Mouse (Mus musculus) liver, embryonic 14.5 days (tissue): ENCODE results near the gene Ctf1. TPM values are rescaled to one million over a fixed set of nuclear protein-coding genes. Genes with fewer than 3 reads are reported as not detected.

Source experiments
- ATAC-seq: fragments of 200-750 bp; cut with Nextera tagmentation; 2 replicates; pipeline ENCODE4 v1.8.0; 2017; ENCODE audit warnings: moderate number of reproducible peaks, mild to moderate bottlenecking, moderate library complexity; ENCODE audit not compliant: insufficient read depth
- DNase-seq, 3 experiments: peaks; one replicate each; pipeline ENCODE4 v3.0.0-alpha.2; 2012 to 2013; ENCODE audit warnings: low read depth in 3 of 3, low spot score in 3 of 3
- H3K27ac ChIP-seq: fragments of 300-500 bp; sonication (generic); 2 replicates; pipeline ENCODE4 v1.5.1; 2014; ENCODE audit warnings: moderate library complexity, mild to moderate bottlenecking, control low read depth, inconsistent platforms
- H3K27me3 ChIP-seq: fragments of 300-500 bp; sonication (generic); 2 replicates; pipeline ENCODE4 v1.6.1; 2014; ENCODE audit warnings: mild to moderate bottlenecking, low read length, moderate library complexity; ENCODE audit not compliant: control insufficient read depth, insufficient read depth
- H3K36me3 ChIP-seq: fragments of 300-500 bp; sonication (generic); replicated peaks from 2 replicates; pipeline ENCODE4 v1.6.1; 2014; ENCODE audit warnings: low read depth; ENCODE audit not compliant: control insufficient read depth, insufficient read depth
- H3K4me1 ChIP-seq, 2 experiments: fragments of 200-500 bp in 1 of 2; fragments of 300-500 bp in 1 of 2; sonication (generic) in 1 of 2; replicated peaks; 2 replicates each; pipeline ENCODE4 v1.6.1; 2012 to 2014; ENCODE audit warnings: antibody characterized with exemption in 1 of 2, inconsistent platforms in 1 of 2, low read length in 1 of 2; ENCODE audit not compliant: control insufficient read depth in 2 of 2, insufficient read depth in 2 of 2
- H3K4me2 ChIP-seq: fragments of 300-500 bp; sonication (generic); 2 replicates; pipeline ENCODE4 v1.6.1; 2014; ENCODE audit warnings: low read depth, mild to moderate bottlenecking, control low read depth, moderate library complexity
- H3K4me3 ChIP-seq, 2 experiments: fragments of 200-500 bp in 1 of 2; fragments of 300-500 bp in 1 of 2; sonication (generic) in 1 of 2; 2 replicates each; pipeline ENCODE4 v1.5.1; 2012 to 2014; ENCODE audit warnings: low read depth in 2 of 2, low read length in 2 of 2, mild to moderate bottlenecking in 2 of 2, control low read depth in 1 of 2, inconsistent platforms in 1 of 2, moderate library complexity in 1 of 2; ENCODE audit not compliant: insufficient read depth in 1 of 2
- H3K9ac ChIP-seq: fragments of 300-500 bp; sonication (generic); replicated peaks from 2 replicates; pipeline ENCODE4 v1.6.1; 2014; ENCODE audit warnings: mild to moderate bottlenecking, control low read depth, moderate library complexity
- H3K9me3 ChIP-seq: fragments of 300-500 bp; sonication (generic); 2 replicates; pipeline ENCODE4 v1.6.1; 2016; ENCODE audit warnings: low read length, mixed read lengths; ENCODE audit not compliant: control insufficient read depth
- CTCF ChIP-seq: IDR thresholded peaks from 2 replicates; pipeline ENCODE4 v1.5.1; 2016; ENCODE audit warnings: antibody characterized with exemption, low read depth, control low read depth
- EP300 ChIP-seq: IDR thresholded peaks from 2 replicates; pipeline ENCODE4 v1.6.1; 2016; ENCODE audit warnings: antibody characterized with exemption, low read depth
- WGBS: fragments of 180-500 bp; shearing (Covaris S2); extraction: QIAGEN DNeasy Blood & Tissue Kit; methylation state at CpG from one replicate; pipeline ENCODE4 v1.1.7; 2014; ENCODE audit not compliant: insufficient replicate concordance; 5-methylcytosine and 5-hydroxymethylcytosine counted together
- polyA plus RNA-seq, 2 experiments: library from polyadenylated mRNA; depleted of rRNA in 1 of 2; stranded (reverse) in 1 of 2; unstranded in 1 of 2; fragments of >200 nt; fragmentation: Nextera tagmentation in 1 of 2; extraction: Ambion mirVana in 1 of 2; gene quantifications; 2 replicates each; pipeline versions ENCODE4 v1.2.1 to v1.2.3; 2012 to 2014

Ctf1 gene
- polyA plus RNA-seq, 2 experiments, result 1.7 to 2.6 TPM

DNA sequence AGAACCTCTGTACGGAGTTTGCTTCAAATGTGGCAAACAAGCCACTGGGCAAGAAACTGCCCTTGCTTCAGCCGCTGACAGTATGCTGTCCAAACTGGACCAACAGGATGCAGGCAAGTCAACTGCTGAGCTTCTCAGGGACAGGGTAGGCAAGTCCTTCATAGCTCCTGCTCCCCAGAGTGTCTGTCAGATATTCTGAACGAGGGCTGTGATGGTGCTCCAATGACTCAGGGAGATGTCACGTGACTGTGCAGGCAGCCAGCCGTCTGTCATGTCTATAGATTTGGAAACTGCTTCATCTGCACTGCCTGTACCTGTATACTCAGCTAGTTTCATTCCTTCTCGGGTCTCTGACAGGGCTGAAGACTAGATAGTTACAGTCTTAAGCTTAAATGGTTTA, 13.6 kb upstream of the Ctf1 start:
- no peaks in the 10 kb centered on the region for H3K27me3 ChIP-seq
- H3K9ac ChIP-seq, result no peak overlapping the region
- WGBS, result 64% methylated on average over 6 of the region's 6 CpGs
- DNase-seq (no peak), ATAC-seq (no peak)
- H3K4me2 ChIP-seq, result no peak overlapping the region
- no peak overlapping the region for H3K4me3 ChIP-seq
- no peaks in the 10 kb centered on the region for H3K36me3 ChIP-seq
- H3K4me1 ChIP-seq, result peaks cover 0 to 3% of the 10 kb centered on the region in 2 experiments; a peak in 2 of 4 replicates
- H3K27ac ChIP-seq, result no peak overlapping the region
- TF ChIP-seq CTCF, result no peak
- no peak for TF ChIP-seq EP300
- no peaks in the 10 kb centered on the region for H3K9me3 ChIP-seq

DNA sequence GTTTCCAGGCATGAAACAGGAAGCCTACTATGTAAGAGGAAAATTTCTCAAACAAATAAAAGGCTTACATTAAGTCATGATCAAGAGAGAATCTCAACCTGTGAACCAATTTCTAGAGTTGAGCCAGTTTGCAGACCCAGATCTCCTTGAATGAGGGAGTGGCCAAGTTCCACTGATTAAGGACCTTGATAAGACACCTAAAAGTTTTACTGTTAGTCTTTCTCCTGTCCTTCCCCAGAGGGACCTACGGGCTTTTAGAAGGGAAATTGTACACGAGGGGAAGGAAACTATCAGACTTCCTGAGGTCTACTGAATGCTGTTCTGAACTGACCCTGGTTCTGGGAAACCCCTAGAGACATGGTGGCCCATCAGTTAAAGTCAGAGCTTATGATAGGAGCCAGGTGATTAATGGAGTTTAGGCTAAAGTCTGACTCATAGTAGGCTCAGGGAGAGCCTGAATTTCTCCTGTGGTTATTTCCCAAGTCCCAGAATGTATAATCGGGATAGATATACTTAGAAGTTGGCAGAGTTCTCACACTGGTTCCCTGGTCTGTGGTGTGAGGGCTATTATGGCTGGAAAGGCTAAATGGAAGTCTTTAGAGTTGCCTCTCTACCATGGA, 11.7 kb upstream of the Ctf1 start:
- ATAC-seq (no peak), DNase-seq (no peak)
- Histone ChIP-seq H3K4me1 (peaks cover 0 to 3% of the 10 kb centered on the region in 2 experiments; a peak in 2 of 4 replicates), H3K27ac (no peak overlapping the region), H3K36me3 (no peaks in the 10 kb centered on the region), H3K4me2 (no peak overlapping the region), H3K4me3 (no peak overlapping the region), H3K9ac (no peak overlapping the region), H3K27me3 (no peaks in the 10 kb centered on the region), H3K9me3 (no peaks in the 10 kb centered on the region)
- WGBS, result 29% methylated on average over 3 of the region's 3 CpGs
- TF ChIP-seq CTCF, result no peak
- TF ChIP-seq EP300, result no peak

DNA sequence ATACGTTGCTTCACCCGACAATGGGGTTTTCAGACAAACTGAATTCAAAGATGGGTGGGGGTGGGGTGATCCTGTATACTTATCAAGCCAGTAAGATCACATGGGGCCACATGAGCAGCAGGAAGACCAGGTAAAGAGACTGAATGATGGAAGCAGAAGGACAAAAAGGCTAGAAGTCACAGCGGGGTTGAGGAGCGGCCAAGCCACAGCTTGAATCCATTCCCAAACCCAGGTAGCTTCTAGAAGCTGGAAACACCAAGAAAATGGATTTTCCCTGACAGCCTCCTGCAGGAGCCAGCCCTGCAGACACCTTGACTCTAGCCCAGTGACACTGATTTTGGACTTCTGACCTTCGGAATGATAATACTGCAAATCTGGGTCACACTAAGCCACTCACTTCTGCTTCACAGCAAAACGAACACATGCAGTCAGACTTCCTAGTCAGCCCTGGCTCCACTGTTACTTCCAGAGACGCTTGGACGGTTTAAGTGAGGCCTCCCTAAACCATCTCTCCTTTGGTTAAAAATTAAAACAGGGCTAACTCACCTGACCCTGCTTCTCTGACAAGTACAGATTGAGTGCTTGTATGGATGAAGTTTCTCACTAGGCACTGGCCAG, 8.9 kb upstream of the Ctf1 start:
- Histone ChIP-seq H3K4me3 (no peak overlapping the region), H3K9ac (no peak overlapping the region), H3K9me3 (no peaks in the 10 kb centered on the region), H3K27me3 (no peaks in the 10 kb centered on the region), H3K4me2 (no peak overlapping the region), H3K4me1 (peaks cover 4 to 9% of the 10 kb centered on the region in 2 experiments), H3K36me3 (no peaks in the 10 kb centered on the region), H3K27ac (no peak overlapping the region)
- TF ChIP-seq EP300, result no peak
- TF ChIP-seq CTCF, result no peak
- DNase-seq (no peak), ATAC-seq (no peak)
- 77% methylated on average over 8 of the region's 8 CpGs for WGBS

DNA sequence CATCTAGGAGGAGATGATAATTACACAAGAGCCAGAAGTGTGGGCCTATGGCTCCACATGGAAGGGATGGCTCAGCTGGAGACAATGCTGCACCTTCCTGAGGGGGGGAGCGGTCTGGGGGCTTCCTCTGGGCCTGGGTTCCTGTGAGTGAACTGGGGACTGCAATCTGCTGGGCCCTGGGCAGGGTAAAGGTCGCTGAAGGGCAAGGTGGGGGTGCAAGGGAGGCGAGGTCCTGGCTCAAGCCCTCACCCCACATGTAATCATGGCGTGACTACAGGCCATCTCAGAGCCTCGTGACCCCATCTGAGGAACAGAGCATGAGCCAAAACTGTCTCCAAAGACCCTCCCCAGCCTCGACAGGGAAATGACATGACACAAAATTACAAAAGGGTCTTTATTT, 7.9 kb upstream of the Ctf1 start:
- Histone ChIP-seq H3K9me3 (no peaks in the 10 kb centered on the region), H3K9ac (no peak overlapping the region), H3K27me3 (no peaks in the 10 kb centered on the region), H3K4me2 (no peak overlapping the region), H3K4me3 (no peak overlapping the region), H3K36me3 (no peaks in the 10 kb centered on the region), H3K27ac (no peak overlapping the region), H3K4me1 (peaks cover 4 to 15% of the 10 kb centered on the region in 2 experiments)
- ATAC-seq, result no peak
- 58% methylated on average over 6 of the region's 6 CpGs for WGBS
- TF ChIP-seq EP300, result no peak
- no peak for TF ChIP-seq CTCF
- no peak for DNase-seq

DNA sequence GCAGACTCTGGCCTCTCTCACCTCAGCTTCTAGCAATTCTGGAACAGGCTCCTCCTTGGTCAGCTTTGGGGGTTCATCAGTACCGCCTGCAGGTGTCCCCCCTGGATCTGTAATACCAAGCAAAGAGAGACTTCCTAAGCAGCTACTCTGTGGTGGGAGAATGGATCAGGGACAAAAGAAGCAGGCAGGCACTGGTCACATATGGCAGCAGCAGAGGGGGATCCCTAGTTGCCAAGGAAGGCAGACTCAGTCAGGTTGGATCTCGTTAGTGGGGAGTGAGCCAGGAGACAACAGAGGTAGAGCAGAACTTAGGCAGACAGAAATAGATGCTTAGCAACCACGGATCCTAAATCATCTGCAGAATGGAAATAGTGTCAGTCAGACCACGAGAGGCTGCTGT, 6.8 kb upstream of the Ctf1 start:
- no peaks in the 10 kb centered on the region for H3K36me3 ChIP-seq

More for the DNA sequence above, 6.8 kb upstream of the Ctf1 start:
- Histone ChIP-seq H3K4me1 (peaks cover 4 to 16% of the 10 kb centered on the region in 2 experiments), H3K27me3 (no peaks in the 10 kb centered on the region), H3K27ac (no peak overlapping the region), H3K4me3 (no peak overlapping the region), H3K9me3 (no peaks in the 10 kb centered on the region), H3K4me2 (no peak overlapping the region), H3K9ac (no peak overlapping the region)
- no peak for TF ChIP-seq EP300
- TF ChIP-seq CTCF, result no peak
- ATAC-seq (no peak), DNase-seq (no peak)
- WGBS, result 53% methylated on average over 4 of the region's 4 CpGs
